Mouse (Mus musculus): Measurements from ENCODE around the gene Fam155a.
"Not testable (repeated sequence)": the region's sequence is repeated elsewhere in the genome, so short reads cannot be mapped to it uniquely, and the experiment has no call there.

The Fam155a gene

GRCm38 (mm10) chr8:9770999-9771605, at the start of gene Fam155a:
Gene Fam155a, minus strand, starts transcription at chr8:9771161.
- in situ Hi-C loops (cut with MboI, MseI) = no loop called here

- in situ Hi-C loops (cut with MboI, MseI) = no loop called here
These were observed 42.4 kb upstream of the Fam155a start for GRCm38 (mm10) chr8:9813273-9813946.

GRCm38 (mm10) chr8:9810955-9811530, 40.1 kb upstream of the Fam155a start:
- in situ Hi-C loops (cut with MboI, MseI) = no loop called here

GRCm38 (mm10) chr8:9808596-9808995, 37.6 kb upstream of the Fam155a start:
- in situ Hi-C loops (cut with MboI, MseI) = no loop called here

GRCm38 (mm10) chr8:9805676-9806075, 34.7 kb upstream of the Fam155a start:
- in situ Hi-C loops (cut with MboI, MseI) = no loop called here

- in situ Hi-C loops (cut with MboI, MseI) = not testable (repeated sequence)
These were observed 29.4 kb upstream of the Fam155a start for GRCm38 (mm10) chr8:9800346-9800745.

- in situ Hi-C loops (cut with MboI, MseI) = no loop called here
These were observed 29.0 kb upstream of the Fam155a start for GRCm38 (mm10) chr8:9799923-9800322.

- in situ Hi-C loops (cut with MboI, MseI) = no loop called here
These were observed 26.6 kb upstream of the Fam155a start for GRCm38 (mm10) chr8:9797514-9797913.

- in situ Hi-C loops (cut with MboI, MseI) = no loop called here
These were observed 24.8 kb upstream of the Fam155a start for GRCm38 (mm10) chr8:9795724-9796123.

- in situ Hi-C loops (cut with MboI, MseI) = no loop called here
These were observed 22.4 kb upstream of the Fam155a start for GRCm38 (mm10) chr8:9793351-9793750.

- in situ Hi-C loops (cut with MboI, MseI) = no loop called here
These were observed 9.4 kb upstream of the Fam155a start for GRCm38 (mm10) chr8:9780332-9780731.

GRCm38 (mm10) chr8:9778148-9778547, 7.2 kb upstream of the Fam155a start:
- in situ Hi-C loops (cut with MboI, MseI) = no loop called here

- in situ Hi-C loops (cut with MboI, MseI) = no loop called here
These were observed 5.9 kb upstream of the Fam155a start for GRCm38 (mm10) chr8:9776818-9777217.

- in situ Hi-C loops (cut with MboI, MseI) = no loop called here
These were observed 1.5 kb upstream of the Fam155a start for GRCm38 (mm10) chr8:9772519-9772840.

GRCm38 (mm10) chr8:9771606-9772518, 901 bp upstream of the Fam155a start:
- in situ Hi-C loops (cut with MboI, MseI) = no loop called here

GRCm38 (mm10) chr8:9770261-9770998, 531 bp downstream of the Fam155a start:
- in situ Hi-C loops (cut with MboI, MseI) = no loop called here

- in situ Hi-C loops (cut with MboI, MseI) = no loop called here
These were observed 1.9 kb downstream of the Fam155a start for GRCm38 (mm10) chr8:9769061-9769460.

- in situ Hi-C loops (cut with MboI, MseI) = no loop called here
These were observed 35.8 kb downstream of the Fam155a start for GRCm38 (mm10) chr8:9735169-9735568.

GRCm38 (mm10) chr8:9709791-9710190, 61.2 kb downstream of the Fam155a start:
- in situ Hi-C loops (cut with MboI, MseI) = no loop called here

- in situ Hi-C loops (cut with MboI, MseI) = no loop called here
These were observed 63.5 kb downstream of the Fam155a start for GRCm38 (mm10) chr8:9707433-9707832.

- in situ Hi-C loops (cut with MboI, MseI) = no loop called here
These were observed 76.2 kb downstream of the Fam155a start for GRCm38 (mm10) chr8:9694794-9695193.

- in situ Hi-C loops (cut with MboI, MseI) = no loop called here
These were observed 78.6 kb downstream of the Fam155a start for GRCm38 (mm10) chr8:9692370-9692769.

Measured in T-helper 2 cell (primary cell).